Mouse (Mus musculus) embryo, embryonic 10.5 days (tissue): ENCODE results near the gene Foxred2.
A peak's percentile ranks its signal among the peaks of the same experiment; 100 is the strongest.

Experiments
- DNase-seq: peaks from one replicate; pipeline ENCODE4 v3.0.0-alpha.2; 2015; ENCODE audit warnings: low spot score

Gene Foxred2

GRCm38 (mm10) chr15:77945711-77946110 lies 10.8 kb downstream of the Foxred2 start:
- no peak for DNase-seq

GRCm38 (mm10) chr15:77941563-77941962 lies 15.0 kb downstream of the Foxred2 start:
- no peak for DNase-seq

- DNase-seq, result no peak
Measured at GRCm38 (mm10) chr15:77938516-77938915, 18.0 kb downstream of the Foxred2 start.

- DNase-seq, result no peak
Measured at GRCm38 (mm10) chr15:77935673-77936375, 20.7 kb downstream of the Foxred2 start.

- no peak for DNase-seq
Measured at GRCm38 (mm10) chr15:77934968-77935367, 21.6 kb downstream of the Foxred2 start.

GRCm38 (mm10) chr15:77934326-77934725 lies 22.2 kb downstream of the Foxred2 start:
- DNase-seq, result no peak

GRCm38 (mm10) chr15:77933770-77934169 lies 22.8 kb downstream of the Foxred2 start:
- DNase-seq, result peak; percentile 97

- DNase-seq, result no peak
Measured at GRCm38 (mm10) chr15:77933222-77933621, 23.3 kb downstream of the Foxred2 start.

- DNase-seq, result no peak
Measured at GRCm38 (mm10) chr15:77931689-77932016, 24.9 kb downstream of the Foxred2 start.

GRCm38 (mm10) chr15:77930986-77931688 lies 25.4 kb downstream of the Foxred2 start:
- no peak for DNase-seq

- no peak for DNase-seq
Measured at GRCm38 (mm10) chr15:77929804-77930203, 26.7 kb downstream of the Foxred2 start.

GRCm38 (mm10) chr15:77928673-77929331 lies 27.7 kb downstream of the Foxred2 start, which contains the start of gene Txn2:
Gene Txn2 (minus strand): TSS chr15:77929006.
- DNase-seq, result peak; percentile 99

- DNase-seq, result no peak
Measured at GRCm38 (mm10) chr15:77928091-77928490, 28.4 kb downstream of the Foxred2 start.

GRCm38 (mm10) chr15:77926921-77927320 lies 29.6 kb downstream of the Foxred2 start:
- no peak for DNase-seq

GRCm38 (mm10) chr15:77925195-77925594 lies 31.3 kb downstream of the Foxred2 start:
- no peak for DNase-seq

- DNase-seq, result no peak
Measured at GRCm38 (mm10) chr15:77923267-77924035, 33.1 kb downstream of the Foxred2 start.

GRCm38 (mm10) chr15:77922710-77923109 lies 33.8 kb downstream of the Foxred2 start:
- no peak for DNase-seq

- DNase-seq, result no peak
Measured at GRCm38 (mm10) chr15:77921636-77922035, 34.9 kb downstream of the Foxred2 start.

- DNase-seq, result no peak
Measured at GRCm38 (mm10) chr15:77920511-77921462, 35.7 kb downstream of the Foxred2 start.

- DNase-seq, result no peak
Measured at GRCm38 (mm10) chr15:77919441-77919840, 37.1 kb downstream of the Foxred2 start.
